Mouse (Mus musculus) C2C12 (cell line): ENCODE data around the gene Slc22a15. TPM values are rescaled to one million over a fixed set of nuclear protein-coding genes. Genes with fewer than 3 reads are reported as not detected.

ENCODE experiments used
- H3K27me3 ChIP-seq: one replicate; pipeline ENCODE4 v1.6.1; 2011; ENCODE audit not compliant: control insufficient read depth, insufficient read depth, insufficient read length
- H3K36me3 ChIP-seq: one replicate; pipeline ENCODE4 v1.6.1; 2011; ENCODE audit not compliant: control insufficient read depth, insufficient read depth
- H3K4me3 ChIP-seq: one replicate; pipeline ENCODE4 v1.5.1; 2011; ENCODE audit warnings: mild to moderate bottlenecking, control low read depth; ENCODE audit not compliant: poor library complexity, insufficient read depth, severe bottlenecking
- H3K79me2 ChIP-seq: one replicate; pipeline ENCODE4 v1.6.1; 2011; ENCODE audit not compliant: control insufficient read depth, insufficient read depth
- H3K79me3 ChIP-seq: one replicate; pipeline ENCODE4 v1.6.1; 2011; ENCODE audit warnings: low read depth, control low read depth
- H3ac ChIP-seq: one replicate; pipeline ENCODE3; 2011; ENCODE audit warnings: low read depth; ENCODE audit not compliant: control insufficient read depth, insufficient read length
- CEBPB ChIP-seq: IDR thresholded peaks from one replicate; pipeline ENCODE4 v1.6.1; 2011; ENCODE audit warnings: low read depth, mild to moderate bottlenecking, control low read depth, moderate library complexity
- CTCF ChIP-seq: IDR thresholded peaks from one replicate; pipeline ENCODE4 v1.5.1; 2011; ENCODE audit not compliant: control insufficient read depth, insufficient read depth, insufficient read length
- FOSL1 ChIP-seq: IDR thresholded peaks from one replicate; pipeline ENCODE4 v1.8.0; 2011; ENCODE audit warnings: mild to moderate bottlenecking, low read length; ENCODE audit not compliant: poor library complexity, insufficient read depth, severe bottlenecking
- MAX ChIP-seq: IDR thresholded peaks from one replicate; pipeline ENCODE4 v1.6.1; 2011; ENCODE audit warnings: mild to moderate bottlenecking, control low read depth
- MYOD1 ChIP-seq: IDR thresholded peaks from one replicate; pipeline ENCODE4 v1.6.1; 2011; ENCODE audit warnings: low read depth; ENCODE audit not compliant: control insufficient read depth, insufficient read length
- MYOG ChIP-seq: IDR thresholded peaks from one replicate; pipeline ENCODE4 v1.6.1; 2011; ENCODE audit not compliant: control insufficient read depth, insufficient read length; ENCODE audit errors: extremely low read depth
- USF1 ChIP-seq: IDR thresholded peaks from one replicate; pipeline ENCODE4 v1.6.1; 2011; ENCODE audit warnings: low read depth, mild to moderate bottlenecking, control low read depth, moderate library complexity
- polyA plus RNA-seq: library from polyadenylated mRNA; unstranded; fragments of >200 nt; fragmentation: generic; extraction: Trizol; gene quantifications from one replicate; pipeline ENCODE4 v1.2.1, GENCODE M21; 2012; ENCODE audit warnings: missing spikeins

Gene Slc22a15
- polyA plus RNA-seq, 1 experiment, result 7.9 TPM

DNA sequence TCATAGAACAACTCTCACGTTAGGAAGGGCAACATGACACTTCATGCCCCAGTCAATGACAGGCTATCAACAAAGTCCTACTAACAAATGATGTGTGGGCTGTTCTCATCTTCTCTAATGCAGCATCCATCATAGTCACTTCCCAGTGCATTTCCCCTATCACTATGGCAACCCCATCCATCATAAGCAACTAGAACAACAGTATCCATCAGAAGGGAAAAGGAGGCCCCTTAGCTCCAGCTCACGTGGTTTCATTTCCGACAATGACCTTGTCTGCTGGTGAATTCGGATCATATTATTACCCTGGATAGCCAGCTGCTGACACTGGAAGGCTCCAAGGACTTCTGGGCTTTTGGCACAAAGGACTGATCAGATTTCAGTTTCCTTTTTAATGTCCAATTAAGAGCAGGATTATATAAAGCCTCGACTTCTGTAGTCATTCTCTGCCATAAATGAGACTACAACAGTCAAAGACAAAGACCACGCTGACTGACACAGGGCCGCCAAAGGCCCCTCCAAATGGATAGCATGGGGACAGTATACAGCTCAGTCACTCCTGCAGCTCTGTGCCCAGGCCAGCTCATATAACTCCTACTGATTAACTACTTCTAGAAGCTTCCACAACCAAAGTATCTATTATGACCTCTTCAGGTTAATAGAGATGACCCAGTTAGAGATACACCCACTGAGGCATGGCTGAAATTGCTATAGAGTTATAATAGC lies 81.7 kb downstream of the Slc22a15 start:
- TF ChIP-seq FOSL1 (no peak), USF1 (no peak), MAX (no peak), MYOD1 (no peak), CEBPB (no peak), MYOG (no peak), CTCF (no peak)
- Histone ChIP-seq H3ac (no peak overlapping the region), H3K4me3 (no peak overlapping the region), H3K27me3 (no peaks in the 10 kb centered on the region), H3K36me3 (no peaks in the 10 kb centered on the region), H3K79me2 (no peaks in the 10 kb centered on the region), H3K79me3 (no peaks in the 10 kb centered on the region)

DNA sequence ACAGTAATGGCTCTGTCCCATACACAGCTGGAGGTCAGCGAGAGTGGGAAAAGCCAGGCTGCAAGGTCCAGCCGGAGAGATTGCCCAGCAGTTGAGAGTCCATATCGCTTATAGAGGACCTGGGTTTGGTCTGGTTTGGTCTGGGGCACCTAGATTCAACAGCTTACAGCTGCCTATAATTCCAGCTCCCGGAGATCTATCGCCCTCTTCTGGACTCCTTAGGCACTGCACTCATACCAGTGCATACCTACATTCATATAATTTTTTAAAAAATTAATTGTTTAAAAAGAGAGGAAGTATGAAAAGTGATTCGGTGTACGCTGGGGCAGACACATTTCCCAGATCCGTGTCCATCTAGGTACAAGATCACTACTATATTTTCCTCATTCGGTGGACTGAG lies 84.9 kb downstream of the Slc22a15 start:
- TF ChIP-seq USF1 (no peak), MAX (no peak), FOSL1 (no peak), MYOG (no peak), CEBPB (no peak), MYOD1 (no peak), CTCF (no peak)
- Histone ChIP-seq H3K27me3 (no peaks in the 10 kb centered on the region), H3K36me3 (no peaks in the 10 kb centered on the region), H3K4me3 (no peak overlapping the region), H3K79me2 (no peaks in the 10 kb centered on the region), H3ac (no peak overlapping the region), H3K79me3 (no peaks in the 10 kb centered on the region)

DNA sequence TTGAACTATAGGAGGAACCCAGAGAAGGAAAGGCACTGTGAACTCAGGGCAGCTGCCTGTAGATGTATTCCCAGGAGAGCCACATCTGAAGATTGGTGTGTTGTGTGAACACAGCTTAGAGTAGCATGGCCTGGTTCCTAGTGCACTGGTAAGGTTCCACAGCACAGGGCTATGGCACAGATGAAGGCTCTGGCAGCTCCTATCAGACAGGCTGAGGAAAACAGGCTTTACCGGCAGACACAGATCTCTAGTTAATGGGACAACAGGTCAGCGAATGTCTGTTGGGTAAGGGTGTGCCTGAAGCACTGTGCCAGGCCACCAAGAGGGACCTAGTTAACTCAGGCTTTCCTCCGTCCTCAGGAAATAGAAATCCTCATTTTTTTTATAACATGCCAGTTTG lies 87.3 kb downstream of the Slc22a15 start:
- H3ac ChIP-seq, result no peak overlapping the region
- no peak overlapping the region for H3K4me3 ChIP-seq
- no peaks in the 10 kb centered on the region for H3K79me3 ChIP-seq
- H3K36me3 ChIP-seq, result no peaks in the 10 kb centered on the region
- no peaks in the 10 kb centered on the region for H3K27me3 ChIP-seq
- TF ChIP-seq USF1, result no peak
- no peak for TF ChIP-seq CEBPB
- no peak for TF ChIP-seq CTCF
- TF ChIP-seq MYOD1, result no peak
- no peak for TF ChIP-seq MAX
- no peak for TF ChIP-seq FOSL1
- no peak for TF ChIP-seq MYOG
- no peaks in the 10 kb centered on the region for H3K79me2 ChIP-seq

DNA sequence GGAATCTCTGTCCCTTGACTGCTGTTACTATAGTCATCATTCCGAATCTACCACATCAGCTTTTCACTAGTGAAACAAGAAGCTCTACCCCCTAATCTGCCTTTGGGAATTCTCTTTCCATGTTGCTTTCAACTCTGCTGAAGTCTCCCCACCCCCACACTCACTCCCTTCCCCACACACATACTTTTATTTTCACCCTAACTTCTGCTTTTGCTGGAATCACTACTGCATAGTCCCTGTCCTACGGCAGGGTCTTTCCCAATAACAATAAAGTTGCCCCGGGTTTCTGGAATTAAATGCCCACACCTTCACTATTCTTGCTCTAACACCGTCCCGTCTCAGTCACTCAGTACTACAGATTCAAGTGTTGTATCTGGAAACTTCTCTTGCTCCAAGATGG lies 87.7 kb downstream of the Slc22a15 start:
- no peak overlapping the region for H3ac ChIP-seq
- H3K36me3 ChIP-seq, result no peaks in the 10 kb centered on the region
- H3K4me3 ChIP-seq, result no peak overlapping the region
- H3K79me2 ChIP-seq, result no peaks in the 10 kb centered on the region
- no peaks in the 10 kb centered on the region for H3K79me3 ChIP-seq
- TF ChIP-seq MYOD1 (no peak), CTCF (no peak), USF1 (no peak), MAX (no peak), MYOG (no peak), FOSL1 (no peak), CEBPB (no peak)
- no peaks in the 10 kb centered on the region for H3K27me3 ChIP-seq

DNA sequence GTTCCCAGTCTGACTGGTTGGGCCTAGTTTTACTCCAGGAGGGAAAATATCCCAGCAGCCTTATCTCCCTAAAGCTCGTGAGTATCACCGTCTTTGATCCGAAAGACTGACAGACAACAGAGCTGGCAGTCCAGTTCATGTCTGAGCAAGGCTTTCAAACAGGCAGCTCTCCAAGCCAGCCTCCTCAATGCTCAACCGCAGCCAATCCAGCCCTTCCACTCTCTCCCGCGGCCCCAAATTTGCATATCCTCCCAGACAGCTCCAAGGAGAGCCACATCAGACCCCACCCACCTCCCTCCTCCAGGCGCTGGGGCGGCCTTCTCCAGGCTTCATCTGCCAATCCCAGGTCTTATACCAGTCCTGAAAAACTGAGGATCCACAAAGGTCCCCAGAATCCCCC lies 88.2 kb downstream of the Slc22a15 start:
- H3K27me3 ChIP-seq, result no peaks in the 10 kb centered on the region
- no peak overlapping the region for H3K4me3 ChIP-seq
- H3K79me3 ChIP-seq, result no peaks in the 10 kb centered on the region
- TF ChIP-seq MYOD1, result no peak
- no peak for TF ChIP-seq MAX
- no peak for TF ChIP-seq FOSL1
- TF ChIP-seq CEBPB, result no peak
- TF ChIP-seq CTCF, result no peak
- TF ChIP-seq USF1, result no peak
- TF ChIP-seq MYOG, result no peak
- H3K79me2 ChIP-seq, result no peaks in the 10 kb centered on the region
- no peaks in the 10 kb centered on the region for H3K36me3 ChIP-seq
- H3ac ChIP-seq, result no peak overlapping the region
